ENCODE assay signal across 8 mouse cellular contexts in the genomic region with DNA sequence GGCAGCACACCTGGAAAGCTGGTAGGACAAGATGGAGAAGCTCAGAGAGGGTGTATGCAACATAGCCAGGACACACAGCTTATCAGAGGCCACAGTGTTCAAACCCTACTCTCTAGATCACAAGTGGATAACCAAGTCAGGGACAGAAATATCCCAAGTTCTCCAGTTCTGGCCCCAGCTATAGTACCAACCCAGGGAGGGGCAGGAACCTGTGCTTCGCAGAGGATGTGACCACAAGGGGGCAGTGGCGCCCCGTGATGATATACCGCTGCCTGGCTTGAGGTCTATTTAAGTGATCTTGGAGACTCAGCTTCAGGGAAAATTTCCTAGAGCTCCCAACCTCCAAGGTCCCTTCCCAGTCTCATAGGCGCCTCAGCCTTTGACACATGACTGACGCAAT. TPM values are rescaled to one million over a fixed set of nuclear protein-coding genes. Genes with fewer than 3 reads are reported as not detected.
DNase-seq lines count a peak whose midpoint lies in the region; ATAC-seq lines count a peak whose summit lies in the region.

No protein-coding gene starts in this region.

- ATAC-seq in megakaryocyte progenitor cell, adult 5-6 weeks (replicated peaks; ENCODE audit: poor library complexity): peak; percentile 93

- DNase-seq in T-cell, adult 2 months (ENCODE audit: low spot score): peak; percentile 60
- DNase-seq in cerebellum, postnatal 10 days: peak; percentile 92 to 94
- DNase-seq in frontal cortex, postnatal 14 days (ENCODE audit: low spot score in 2 of 2): peak; percentile 57 to 86
- DNase-seq in induced T-regulatory cell, adult 2 months (ENCODE audit: low read depth): peak; percentile 87
- peak; percentile 57 to 82 for DNase-seq in left cerebral cortex, adult 8-10 months (ENCODE audit: low spot score in 2 of 2)
- peak; percentile 93 for DNase-seq in right cerebral cortex, postnatal 14 days
- peak; percentile 91 for DNase-seq in urinary bladder, postnatal 14 days (ENCODE audit: low spot score)

RNA-seq across cellular contexts. Expression of gene Saysd1, which starts 24.4 kb away (rescaled TPM):
- total RNA-seq in left cerebral cortex, adult 8-10 months (2022): 1 to 10 TPM; 3.3 to 4.4 (median 4.0) TPM
- 3.4 and 3.9 TPM in 2 replicates for total RNA-seq in megakaryocyte progenitor cell, adult 5-6 weeks (2015)
- total RNA-seq in megakaryocyte progenitor cell, adult 5-6 weeks (2017): 0.62 and 1.4 TPM in 2 replicates

Comparison
In these comparisons a context has a peak if more than half of its experiments do, and no peak if none do; other contexts are left out.
1. Peak in every context shown above with its lines: DNase-seq and ATAC-seq.